Mouse (Mus musculus) skeletal muscle tissue, adult 2 months (tissue): ENCODE data around the gene Atp9a.
A peak's percentile ranks its signal among the peaks of the same experiment; 100 is the strongest.

ENCODE experiments used
- DNase-seq: peaks from one replicate; pipeline ENCODE4 v3.0.0-alpha.2; 2012; ENCODE audit warnings: low read depth, low spot score

Gene Atp9a

DNA sequence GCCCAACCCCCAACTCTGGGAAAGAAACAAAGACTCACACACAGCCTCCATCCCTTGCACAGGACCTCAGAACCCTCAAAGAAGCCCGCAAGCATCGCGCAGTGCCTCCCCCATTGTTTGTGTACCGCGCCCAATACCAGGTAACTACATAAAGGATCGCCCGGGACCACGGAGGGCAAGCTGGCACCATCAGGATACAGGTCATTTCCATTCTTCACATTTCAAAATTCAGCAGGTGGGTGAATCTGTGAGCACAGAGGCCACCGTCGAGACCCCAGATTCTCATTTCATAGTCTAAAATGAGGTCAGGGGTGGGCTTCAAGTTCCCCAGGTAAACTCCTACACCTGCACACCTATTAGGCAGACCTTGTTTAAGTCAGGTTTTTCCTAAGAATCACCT, 1.7 kb downstream of the Atp9a start:
- no peak for DNase-seq

DNA sequence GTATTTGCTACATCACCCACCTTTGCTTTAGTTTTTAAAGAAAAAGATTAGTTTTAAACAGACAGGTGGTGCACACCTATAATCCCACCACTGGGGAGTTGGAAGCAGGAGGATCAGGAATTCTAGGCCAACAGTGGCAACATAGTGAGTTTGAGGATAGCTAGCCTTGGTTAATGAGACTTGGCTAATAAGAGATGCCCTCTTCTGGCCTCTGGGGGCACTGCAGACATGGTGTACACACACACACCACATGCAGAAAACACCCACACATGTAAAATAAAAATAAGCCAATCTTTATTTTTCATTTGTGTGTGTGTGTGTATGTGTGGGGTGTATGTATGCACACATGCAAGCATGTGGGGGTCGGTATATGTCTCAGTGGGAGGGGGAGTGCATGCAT, 3.4 kb downstream of the Atp9a start:
- no peak for DNase-seq

DNA sequence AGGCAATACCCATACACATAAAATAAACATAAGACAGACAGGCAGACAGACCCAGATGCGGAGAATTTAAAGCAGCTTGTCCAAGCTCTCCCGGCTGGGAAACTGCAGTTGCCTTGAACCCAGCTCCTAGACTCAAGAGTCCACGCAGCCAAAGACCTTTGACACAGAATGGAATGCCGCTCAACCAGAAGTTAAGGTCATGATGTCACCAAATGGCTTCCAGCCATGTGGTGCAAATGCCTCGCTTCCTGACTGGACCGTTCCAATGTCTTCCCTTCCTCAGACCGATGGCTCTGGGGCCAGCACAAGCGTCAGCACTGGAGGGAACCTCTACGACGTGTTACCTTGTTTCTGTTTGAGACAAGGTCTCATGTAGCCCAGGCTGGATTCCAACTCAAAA, 4.3 kb downstream of the Atp9a start:
- no peak for DNase-seq

DNA sequence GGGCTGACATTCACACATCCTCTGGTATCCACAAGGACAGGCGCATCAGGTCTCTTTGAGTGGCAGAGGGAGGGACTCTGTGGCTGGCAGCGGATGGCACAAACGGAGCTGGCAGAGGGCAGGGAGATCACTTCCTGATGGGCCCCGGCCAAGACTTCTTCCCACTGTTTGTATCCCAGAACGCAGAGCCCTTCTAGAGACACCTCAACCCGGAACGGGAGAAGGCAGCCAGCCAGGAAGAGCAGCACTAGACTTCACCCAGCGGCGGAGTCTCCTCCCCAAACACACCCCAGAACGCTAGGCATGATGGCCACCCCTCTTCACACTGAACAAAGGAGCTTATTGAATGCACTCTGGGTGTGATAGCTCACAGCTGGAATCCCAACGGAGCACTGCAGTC, 8.2 kb downstream of the Atp9a start:
- no peak for DNase-seq

DNA sequence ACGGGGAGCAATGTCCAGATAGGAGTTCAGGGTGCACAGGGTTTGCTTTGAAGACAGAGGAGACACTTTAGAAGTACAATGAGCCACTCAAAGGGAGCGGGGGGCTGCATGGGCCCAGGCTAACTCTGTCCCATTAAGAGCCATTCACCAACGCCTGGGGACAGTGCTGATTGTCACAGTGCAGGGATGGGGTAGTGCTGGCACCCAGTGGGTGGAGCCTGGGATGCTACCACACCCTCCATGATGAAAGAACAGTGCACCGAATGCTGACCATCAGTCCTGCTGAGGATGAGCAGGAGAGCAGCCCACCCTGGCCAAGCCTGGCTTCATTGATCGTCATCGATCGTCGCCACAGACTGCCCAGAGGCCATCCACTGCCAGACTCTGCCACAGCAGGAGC, 11.0 kb downstream of the Atp9a start:
- DNase-seq, result no peak

DNA sequence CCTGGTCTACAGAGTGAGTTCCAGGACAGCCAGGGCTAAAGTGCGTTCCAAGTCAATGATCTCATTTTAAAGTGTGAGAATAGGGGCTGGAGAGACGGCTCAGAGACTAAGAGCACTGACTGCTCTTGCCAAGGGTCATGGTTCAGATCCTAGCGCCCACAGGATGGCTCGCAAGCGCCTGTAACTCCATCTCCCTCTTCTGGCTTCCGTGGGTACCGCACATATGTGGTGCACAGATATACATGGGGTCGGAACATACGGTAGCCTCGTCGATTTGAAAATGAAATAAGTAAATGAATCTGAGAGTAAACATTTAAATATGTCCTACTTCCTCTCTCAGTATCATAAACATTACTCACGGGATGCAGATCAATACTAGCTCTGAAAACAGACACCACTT, 12.5 kb downstream of the Atp9a start:
- no peak for DNase-seq

DNA sequence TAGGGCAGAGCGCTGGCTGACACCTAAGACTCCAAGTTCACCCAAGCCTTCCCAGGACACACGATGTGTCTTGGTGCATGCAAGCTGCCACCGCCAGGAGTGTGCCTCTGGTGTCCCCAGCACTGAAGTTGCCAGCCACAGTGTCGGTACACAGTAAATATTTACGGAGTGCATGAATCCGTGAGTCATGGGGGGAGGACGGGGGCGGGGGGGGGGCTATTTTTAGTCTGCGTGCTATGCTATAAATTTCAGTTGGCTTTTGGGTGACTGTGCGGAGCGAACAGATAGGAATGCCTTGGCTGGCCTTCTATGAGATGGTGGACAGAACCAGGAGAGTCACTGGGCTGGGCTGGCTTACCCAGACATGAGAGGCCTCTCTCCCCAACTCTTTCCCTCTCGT, 14.2 kb downstream of the Atp9a start:
- peak; percentile 86 for DNase-seq

DNA sequence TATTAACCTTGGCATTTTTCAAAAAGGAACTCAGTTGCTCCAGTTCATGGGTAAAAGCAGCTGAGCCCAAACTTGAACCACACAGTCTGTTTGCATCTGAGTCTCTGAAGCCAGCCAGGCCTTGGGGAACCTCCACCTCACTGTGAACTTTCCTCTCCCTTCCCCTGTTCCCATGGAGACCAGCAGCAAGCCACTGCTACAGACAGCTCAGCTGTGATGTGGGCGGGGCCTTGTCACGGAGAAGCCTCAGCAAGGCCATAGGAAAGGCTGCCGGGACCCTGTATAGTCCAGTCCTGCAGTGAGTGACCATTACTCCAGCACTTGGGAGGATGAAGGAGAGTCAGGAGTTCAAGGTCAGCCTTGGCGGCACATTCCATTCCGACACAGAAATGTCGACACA, 16.2 kb downstream of the Atp9a start:
- DNase-seq, result no peak

DNA sequence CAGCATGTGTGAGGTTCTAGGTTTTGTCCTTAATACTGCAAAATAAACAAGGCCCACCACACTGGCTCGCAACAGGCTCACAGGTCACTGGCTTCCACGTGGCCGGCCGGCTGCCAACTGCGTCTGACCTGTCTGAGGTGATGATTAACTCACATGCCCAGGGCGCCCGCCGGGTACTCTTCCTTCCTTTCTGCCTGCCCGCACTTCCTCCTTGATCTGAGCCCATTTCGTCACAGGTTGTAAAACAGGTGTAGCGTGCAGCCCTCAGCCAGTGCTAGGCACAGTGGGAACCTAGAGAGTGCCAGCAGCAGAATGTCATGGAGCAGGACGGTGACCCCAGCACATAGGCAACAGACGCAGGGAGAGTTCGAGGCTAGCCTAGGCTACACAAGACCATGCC, 20.9 kb downstream of the Atp9a start:
- no peak for DNase-seq

DNA sequence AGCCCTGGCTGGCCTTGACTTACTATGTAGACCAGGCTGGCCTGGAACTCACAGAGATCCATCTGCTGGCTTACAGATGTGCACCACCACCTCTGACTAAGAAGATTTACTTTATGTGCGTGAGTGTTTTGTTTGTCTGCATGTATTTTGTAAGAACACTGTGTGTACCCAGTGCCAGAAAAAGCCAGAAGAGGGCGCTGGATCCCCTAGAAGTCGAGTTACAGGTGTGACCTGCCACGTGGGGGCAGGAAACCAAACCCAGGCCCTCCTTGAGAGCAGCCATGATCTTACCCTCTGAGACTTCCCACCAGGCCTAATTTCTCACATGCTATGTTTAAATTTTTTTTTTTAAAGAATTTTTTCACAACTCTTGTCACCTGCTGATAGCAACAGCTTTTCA, 22.5 kb downstream of the Atp9a start:
- DNase-seq, result no peak

DNA sequence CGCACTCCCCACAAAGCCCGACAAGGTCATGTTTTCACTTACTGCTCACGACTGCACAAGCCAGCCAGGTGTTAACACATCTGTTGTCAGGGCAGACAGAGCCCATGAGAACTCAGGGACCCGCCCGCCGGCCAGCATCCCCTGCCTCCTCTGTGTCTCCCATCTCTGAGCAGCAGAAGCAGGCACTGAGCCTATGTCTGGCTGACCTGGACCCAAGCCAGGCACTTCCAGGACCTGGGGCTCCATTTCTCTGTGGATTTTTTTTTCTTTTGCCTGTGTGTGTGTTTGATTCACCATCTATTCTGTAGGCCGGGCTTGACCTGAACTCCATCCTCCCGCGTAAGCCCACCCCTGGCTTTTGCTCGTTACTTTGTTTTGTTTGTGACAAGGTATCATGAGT, 23.5 kb downstream of the Atp9a start:
- no peak for DNase-seq

DNA sequence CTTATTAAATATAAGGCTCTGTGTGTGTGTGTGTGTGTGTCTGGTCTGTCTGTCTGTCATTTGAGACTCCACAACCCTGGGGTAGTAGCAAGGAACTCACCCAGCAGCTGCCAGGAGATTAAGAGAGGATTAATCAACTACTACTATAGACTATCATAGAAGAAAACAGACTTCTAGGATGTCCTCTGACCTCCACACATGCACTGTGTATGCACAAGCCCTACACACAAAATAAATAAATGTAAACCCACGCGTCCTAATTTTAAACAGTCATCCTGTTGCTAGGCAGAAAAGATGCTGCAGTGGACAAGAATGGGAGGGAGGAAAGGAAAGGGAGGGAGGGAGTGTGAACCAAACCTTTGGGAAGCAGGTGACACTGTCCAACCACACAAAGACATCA, 23.9 kb downstream of the Atp9a start:
- DNase-seq, result no peak

DNA sequence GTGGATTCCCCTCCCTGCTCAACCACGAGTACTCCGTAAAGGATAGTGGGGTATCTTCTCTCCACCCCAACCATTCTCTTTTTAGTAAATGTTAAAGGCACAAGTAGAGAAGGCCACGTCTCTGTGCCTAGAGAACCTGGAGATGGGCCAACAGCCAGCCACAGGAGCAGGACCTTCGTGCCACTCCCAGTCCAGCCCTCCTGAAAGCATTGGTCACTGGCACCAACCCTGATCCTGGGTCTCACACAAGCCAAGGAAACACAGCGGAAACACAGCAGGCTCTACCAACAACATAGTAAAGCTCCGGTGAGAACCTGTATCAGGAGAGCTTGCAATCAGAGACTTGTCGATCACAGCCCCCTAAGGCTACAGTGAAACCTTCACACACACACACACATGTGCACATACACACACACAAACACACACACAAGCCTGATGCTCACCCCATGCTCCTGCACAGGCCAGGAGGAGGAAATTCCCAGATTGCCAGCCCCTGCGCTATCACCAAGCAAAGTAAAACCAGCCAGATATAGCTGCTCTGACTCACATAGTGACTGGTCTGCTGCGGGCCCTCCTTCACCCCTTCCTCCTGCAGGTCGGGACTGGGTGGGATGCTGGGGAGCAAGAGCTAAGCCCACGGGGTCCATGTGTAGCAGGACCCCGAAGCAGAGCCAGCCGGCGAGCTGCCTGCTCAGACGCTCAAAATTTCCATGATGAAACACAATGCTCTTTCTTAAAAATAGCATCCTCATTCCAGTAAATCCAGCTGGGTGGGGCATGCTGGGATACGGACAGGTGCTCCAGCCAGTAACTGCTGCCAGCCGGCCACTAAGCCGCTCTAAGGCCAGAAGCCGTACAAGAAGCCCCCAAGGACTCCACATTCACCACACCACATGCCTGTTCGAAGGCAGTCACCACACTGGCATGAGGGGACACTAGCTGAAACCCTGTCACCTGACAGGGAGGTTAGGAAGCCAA, 29.7 kb downstream of the Atp9a start:
- no peak for DNase-seq

DNA sequence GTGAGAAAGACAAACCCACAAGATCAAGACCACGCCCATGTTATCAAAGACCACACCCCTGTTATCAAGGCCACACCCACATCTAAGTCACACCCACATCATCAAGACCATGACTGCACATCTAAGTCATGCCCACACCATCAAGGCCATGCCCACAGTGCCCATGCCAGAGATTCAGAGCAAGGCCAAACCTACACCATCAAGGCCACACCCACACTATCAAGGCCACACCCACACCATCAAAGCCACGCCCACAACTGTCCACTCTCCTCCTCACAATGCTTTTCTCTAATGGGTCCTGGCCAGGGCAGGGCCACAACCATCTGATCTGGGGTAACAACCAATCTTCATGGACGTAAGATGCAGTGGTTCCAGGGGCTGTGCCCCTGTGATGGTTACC, 31.2 kb downstream of the Atp9a start:
- DNase-seq, result no peak

DNA sequence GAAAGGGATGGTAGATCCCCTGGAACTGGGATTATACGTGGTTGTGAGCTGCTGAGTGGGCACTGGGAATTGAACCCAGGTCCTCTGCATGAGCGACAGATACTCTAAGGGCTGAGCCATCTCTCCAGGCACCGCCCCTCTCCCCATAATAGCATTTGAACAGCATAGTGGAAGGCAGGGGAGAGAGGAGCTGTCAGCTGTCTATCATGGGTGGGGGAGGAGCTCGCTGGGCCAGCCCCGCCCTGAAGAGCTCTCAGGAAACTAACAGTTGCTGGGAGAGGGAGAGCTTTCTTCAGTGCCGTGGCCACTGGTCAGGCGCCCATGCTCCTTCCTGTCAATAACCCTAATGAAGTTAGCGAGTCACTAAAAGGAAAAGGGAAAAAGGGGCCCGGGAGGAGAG, 34.4 kb downstream of the Atp9a start:
- DNase-seq, result no peak

DNA sequence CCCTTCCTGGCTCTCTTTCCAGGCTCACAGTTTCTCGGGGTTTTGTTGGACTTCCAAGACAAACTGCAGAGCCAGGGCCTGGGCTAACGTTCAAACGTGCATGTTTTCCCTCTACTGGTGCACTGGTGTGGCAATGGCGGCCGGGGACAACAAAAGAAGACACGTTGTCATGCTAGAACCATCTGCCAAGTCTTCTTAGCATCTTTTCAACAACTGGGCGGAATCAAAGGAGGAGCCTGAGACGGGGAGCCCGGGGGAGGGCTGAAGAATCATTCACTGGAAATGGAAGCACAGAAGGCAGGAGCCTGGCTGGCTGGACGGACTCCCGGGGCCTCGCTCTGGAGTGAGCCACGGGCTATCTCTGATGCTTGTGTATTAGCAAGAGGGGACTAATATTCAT, 39.9 kb downstream of the Atp9a start:
- DNase-seq, result no peak

DNA sequence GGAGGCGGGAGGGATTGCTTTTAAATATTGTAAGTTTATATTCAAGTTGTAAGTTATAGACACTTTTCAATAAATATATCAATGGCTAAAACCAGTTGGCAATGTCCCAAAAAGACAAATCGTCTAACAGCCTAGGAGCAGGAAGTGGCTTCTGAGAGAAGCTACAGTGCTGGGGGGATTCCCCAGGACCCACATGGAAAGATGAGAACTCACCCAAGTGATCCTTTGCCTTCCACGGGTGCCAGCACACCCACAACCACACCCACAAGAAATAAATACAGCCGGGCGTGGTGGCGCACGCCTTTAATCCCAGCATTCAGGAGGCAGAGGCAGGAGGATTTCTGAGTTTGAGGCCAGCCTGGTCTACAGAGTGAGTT, 47.2 kb downstream of the Atp9a start:
- no peak for DNase-seq

DNA sequence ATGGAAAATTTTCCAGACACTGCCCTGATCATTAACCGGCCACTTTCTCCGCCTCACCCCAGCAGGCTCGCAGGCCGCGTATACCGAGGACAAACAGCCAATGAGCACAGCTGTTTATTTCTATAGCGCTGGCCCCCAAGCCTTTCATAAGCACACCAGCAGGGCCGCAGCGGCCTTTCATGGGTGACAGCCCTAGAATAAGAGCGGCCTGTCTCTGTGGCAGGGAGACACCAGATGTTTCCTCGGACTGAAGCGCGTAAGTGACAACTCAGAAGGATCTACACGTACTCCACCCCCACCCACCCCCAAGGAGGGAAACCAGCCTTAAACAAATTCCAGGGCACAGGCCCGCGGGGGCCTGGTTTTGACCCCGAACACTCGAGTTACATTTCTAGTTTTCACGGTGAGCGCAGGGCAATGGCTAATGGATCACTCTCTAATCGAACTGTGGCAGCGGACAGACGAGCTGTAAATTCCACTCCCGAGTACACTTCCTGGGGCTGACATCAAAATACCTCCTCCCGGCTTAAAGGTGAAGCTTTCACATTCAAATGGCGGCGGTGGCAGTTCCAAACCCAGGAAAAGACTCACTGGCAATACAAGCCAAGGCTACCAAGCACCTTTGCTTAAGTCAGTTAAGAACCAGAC, 47.7 kb downstream of the Atp9a start:
- no peak for DNase-seq

DNA sequence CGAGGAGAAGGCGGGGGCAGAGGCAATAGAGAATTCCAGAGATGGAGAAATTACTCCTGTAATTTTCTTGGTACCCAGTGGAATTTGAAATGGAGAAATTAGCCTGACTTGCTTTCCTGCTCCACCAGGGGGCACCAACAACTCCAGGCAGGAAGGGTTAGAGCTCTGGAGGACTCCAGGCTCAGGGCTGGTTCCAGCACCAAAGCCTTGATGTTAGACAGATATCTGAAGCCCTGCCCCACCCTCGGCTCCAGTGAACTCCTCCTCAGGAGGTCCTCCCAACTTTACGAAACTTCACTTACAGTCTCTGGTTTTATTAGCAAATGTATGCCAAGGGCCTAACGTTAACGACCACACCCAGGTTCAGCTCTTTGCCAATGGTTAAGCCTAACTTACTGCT, 50.4 kb downstream of the Atp9a start:
- peak; percentile 39 for DNase-seq

DNA sequence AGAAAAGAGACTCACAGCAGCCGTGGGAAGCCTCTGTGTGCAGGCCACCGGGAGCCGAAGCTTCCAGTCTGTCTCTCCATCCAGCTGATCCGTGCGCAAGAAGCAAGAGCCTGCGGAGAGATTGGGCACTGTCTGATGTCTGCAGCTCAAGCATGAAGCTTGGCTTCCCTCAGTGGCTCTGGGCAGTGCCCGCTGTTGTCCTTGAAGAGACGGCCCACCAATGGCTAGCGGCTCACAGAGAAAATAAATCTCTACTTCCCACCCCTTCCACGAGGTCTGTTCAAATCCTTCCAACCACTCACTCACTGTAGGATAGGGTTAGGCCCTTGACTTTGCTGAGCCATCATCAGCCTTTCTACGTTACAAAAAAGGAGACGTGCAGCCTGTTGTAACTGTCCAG, 54.9 kb downstream of the Atp9a start:
- no peak for DNase-seq

DNA sequence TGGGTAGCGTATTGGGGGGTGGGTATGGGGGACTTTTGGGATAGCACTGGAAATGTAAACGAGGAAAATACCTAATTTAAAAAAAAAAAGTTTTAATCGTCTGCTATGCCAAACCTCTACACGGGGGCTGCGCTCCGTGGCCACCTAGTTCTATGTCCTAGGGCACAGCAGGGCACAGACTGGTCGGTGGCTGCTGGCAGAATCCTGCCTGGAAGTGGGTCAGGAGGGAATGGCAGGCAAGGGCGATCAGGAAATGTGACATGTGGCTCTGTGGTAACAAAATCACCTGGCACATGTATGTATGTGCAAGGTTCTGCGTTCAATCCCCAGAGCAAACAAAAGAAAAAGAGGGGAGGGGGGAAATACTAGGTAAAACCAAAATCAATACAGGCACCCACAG, 56.3 kb downstream of the Atp9a start:
- DNase-seq, result no peak

DNA sequence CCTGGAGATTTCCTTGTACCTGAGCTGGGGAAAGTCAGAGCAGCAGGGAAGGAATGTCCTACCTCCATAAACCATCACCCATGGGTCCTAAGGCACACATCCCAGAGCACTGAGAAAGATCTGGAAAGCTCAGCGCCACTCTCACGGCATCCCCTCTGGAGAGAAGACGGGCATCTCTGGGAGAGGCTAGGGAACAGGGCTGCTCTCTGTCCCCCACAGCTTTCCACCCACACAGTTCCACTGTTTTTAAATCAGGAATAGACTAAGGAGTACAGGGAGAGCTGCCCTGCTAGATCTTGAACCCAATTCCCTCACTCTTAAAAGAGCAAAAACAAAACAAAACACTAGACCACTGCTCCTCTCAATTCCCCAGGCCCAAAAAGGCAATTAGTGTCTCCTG, 57.5 kb downstream of the Atp9a start:
- no peak for DNase-seq

DNA sequence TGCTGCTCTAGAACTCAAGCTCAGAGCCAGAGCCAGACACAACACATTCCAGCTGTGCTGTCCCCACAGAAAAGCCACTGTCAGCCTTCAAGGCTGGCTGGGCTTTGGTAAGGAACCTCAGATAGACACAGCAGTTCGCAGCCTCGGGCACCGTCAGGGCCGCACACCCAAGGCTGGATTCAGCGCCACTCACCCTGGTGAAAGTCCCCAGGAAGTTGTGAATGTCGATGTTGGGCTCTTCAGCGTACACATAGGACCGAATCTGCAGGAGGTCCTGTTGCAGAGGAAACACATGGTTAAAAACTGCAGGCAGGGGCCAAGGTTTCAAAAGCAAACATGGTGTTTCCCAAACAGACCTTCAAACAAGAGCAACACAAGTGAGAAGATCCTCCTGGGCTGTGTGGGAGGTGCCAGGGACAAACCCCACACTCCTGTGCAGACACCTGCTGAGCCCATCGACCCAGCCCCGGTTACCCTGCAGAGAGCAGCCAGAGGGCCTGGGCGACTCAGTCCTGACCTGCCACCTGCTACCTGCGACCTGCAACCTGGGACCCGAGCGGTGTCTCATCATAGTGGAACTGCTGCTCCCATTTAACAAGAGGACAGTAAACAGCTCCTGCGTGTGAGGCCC, 58.6 kb downstream of the Atp9a start:
- no peak for DNase-seq
